Mouse (Mus musculus) skeletal muscle tissue, adult 2 months (tissue): ENCODE measurements around the gene Arhgap25.
"Not testable (repeated sequence)": the region's sequence is repeated elsewhere in the genome, so short reads cannot be mapped to it uniquely, and the experiment has no call there.

Experiments used
- DNase-seq: peaks from one replicate; pipeline ENCODE4 v3.0.0-alpha.2; 2012; ENCODE audit warnings: low read depth, low spot score

Gene Arhgap25

DNA sequence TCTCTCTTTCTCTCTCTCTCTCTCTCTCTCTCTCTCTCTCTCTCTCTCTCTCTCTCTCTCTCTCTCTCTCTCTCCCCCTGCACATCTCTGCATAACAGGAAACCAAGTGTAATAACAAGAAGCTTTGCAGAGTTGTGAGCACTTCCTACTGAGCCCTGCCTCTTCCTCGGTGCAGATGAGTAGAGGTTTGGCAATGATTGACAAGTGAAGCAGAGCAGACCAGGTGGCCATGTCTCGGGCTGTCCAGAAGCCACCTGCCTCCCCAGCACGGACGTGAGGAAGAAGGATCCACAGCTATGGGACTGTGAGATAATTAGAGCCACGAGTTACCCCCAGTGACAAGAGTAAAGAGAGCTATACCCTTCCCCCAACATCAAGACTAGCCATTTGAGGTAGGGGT lies 29.1 kb downstream of the Arhgap25 start:
- no peak for DNase-seq

GRCm38 (mm10) chr6:87503536-87503935 lies 29.5 kb downstream of the Arhgap25 start:
- no peak for DNase-seq

GRCm38 (mm10) chr6:87502831-87503286 lies 30.2 kb downstream of the Arhgap25 start:
- peak; percentile 57 for DNase-seq

GRCm38 (mm10) chr6:87502411-87502810 lies 30.6 kb downstream of the Arhgap25 start:
- DNase-seq, result no peak

- DNase-seq, result no peak
Observed at GRCm38 (mm10) chr6:87500696-87501095, 32.4 kb downstream of the Arhgap25 start.

GRCm38 (mm10) chr6:87499791-87500190 lies 33.3 kb downstream of the Arhgap25 start:
- DNase-seq, result no peak

DNA sequence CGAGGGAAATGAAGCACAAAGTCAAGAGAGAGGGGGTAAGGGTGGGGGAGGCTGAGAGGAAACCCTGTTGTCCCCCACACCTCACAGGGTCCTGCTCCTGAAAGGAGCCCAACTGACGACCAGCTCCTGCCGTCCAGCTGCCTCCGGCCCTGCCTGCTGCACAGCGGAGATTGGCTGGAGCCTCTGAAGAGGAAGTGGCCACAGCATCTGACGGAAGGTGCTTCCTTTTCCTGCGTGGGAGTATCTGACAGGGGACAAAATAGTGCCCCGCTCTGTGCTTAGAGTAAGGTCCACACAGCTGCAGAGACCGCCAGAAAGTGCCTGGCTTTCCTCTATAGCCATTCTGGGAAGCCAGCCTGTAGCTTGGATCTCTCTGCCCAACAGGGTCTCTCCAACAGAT lies 36.9 kb downstream of the Arhgap25 start:
- DNase-seq, result no peak

DNA sequence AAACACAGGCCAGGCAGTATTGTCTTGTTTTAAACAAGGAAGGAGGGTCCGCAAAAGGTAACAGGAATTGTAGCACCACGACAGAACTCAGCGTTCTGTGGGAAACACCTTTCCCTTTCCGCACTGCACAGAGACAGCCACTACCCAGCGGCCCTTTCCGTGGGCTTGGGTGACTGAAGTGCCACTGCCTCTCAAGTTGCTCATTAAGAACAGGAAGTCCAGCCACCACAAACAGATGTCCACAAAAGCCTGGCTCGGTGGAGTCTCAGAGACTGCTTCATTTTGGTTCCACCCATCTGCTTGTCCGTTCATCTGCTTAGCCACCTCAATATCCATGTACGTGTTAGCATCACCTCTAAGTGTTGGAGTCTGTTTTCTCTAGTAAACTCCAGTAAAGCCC lies 38.7 kb downstream of the Arhgap25 start:
- no peak for DNase-seq

DNA sequence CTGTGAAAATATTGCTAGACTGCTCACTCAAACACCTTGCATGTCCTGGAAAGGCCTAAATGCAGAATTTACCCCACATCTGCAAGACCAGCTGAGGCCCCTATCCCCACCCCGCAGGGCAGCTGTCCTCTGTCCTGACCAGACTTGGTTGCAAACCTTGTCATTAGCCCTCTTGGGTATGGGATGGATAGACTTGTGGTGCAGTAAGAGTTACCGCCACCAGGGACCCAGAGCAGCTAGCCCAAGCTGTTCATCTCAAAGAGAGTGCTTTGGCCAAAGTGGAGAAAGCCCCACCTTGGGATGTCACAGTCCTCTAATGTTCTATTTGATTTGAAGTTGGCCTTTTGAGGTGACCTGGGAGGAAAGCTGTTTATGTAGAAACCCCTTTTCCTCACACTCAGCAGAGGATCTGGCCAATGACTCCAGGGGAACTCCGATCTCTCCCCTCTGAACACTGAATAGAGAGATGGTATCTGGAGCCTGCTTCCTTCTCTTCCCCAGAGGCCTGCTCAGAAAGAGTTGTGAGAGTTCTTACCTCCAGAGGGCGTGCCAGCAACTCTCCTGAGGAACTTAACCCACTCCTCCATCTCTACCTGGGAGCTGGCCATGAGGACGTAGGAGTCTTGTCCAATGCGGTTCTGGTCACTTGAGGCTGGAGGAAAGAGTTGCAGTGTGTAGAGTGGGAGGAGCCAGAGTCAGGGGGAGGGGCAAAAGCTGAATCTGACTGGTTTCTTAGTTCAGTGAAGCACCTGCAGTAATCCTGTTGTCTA lies 45.2 kb downstream of the Arhgap25 start:
- no peak for DNase-seq

DNA sequence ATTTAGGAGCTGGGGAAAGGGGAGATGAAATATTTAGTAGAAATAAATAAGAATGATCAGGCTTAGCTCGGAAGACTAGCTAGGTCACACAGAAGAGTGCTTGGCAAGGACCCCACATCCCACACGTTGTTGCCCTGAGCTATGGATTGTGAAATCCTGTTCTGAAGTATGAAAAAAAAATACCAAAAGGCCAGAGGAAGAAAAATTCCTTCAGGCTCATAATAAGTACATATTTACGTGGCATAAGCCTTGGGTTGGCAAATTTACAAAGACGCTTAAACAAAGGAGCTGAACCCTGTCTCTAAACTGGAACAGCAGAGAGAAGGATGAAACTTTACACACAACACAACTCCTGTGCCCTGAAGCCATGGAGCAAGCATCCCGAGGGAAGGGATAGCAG lies 48.3 kb downstream of the Arhgap25 start:
- no peak for DNase-seq

DNA sequence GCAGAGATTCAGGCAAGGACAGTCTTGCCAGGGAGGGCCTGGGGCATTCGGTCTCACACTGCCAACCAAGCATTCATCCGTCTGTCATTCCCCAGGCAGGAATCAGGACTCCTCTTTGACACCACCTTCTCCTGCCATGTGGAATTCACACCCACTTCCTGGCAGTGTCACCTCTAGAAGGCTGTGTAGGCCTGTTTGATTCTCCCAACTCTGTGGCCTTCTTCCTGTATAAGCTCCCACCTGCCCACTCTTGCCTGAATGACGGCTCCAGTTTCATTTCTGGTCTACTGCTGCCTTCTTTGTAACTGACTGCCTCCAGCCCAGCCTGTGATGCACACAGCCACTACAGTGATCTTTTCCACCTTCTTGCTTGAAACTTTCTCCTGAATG lies 49.2 kb downstream of the Arhgap25 start:
- no peak for DNase-seq

DNA sequence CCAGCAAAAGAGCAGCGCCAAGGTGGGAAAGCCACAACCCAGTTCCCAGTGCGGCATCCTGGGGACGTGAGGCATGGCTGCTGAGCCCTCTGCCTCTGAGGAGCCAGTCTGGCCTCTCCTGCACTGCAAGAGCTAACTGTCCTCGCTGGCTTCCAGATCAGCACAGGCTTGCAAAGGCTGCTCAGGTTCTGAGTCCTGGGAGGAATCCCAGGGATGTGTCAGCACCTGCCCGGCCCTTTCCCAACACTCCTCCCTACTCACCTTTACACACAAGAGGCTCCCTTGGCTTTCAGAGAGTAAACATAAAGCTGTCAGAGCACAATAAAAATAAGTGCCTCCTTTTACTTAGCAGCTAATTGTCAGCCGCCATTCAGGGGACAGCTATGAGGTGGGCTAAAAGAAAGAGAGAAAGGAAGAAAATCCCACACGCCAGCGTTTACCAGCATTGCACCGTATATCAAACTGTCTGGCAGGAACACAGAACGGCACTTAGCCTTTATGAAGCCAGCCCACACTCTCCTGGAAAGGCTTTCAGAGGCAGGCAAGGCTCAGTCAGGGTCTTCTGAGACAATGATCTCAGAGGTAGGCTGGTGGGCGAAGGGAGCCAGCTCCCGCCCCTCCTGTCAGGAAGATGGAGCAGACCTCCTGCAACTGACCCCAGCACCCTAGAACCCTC lies 49.7 kb downstream of the Arhgap25 start:
- no peak for DNase-seq

- DNase-seq, result no peak
Observed at GRCm38 (mm10) chr6:87479291-87479999, 53.6 kb downstream of the Arhgap25 start.

DNA sequence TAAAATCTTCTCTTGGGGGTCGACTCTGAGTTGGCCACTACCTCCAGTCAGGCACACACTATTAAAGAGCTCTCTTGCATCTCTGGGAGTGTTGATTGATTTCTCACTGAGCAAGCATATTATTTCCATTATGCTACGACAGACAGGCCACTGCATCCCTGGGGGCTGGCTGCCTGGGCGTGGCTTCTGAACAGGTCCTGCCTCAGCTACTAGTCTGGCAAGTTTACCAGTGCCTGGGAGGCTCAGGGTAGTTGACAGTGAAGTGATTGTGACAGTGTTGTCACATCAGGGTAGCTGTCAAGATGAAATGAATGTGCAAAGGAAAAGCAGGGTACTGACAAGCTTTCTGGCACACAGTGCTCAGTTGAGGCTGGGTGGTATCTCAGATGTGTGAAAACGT lies 54.2 kb downstream of the Arhgap25 start:
- no peak for DNase-seq

- no peak for DNase-seq
Observed at GRCm38 (mm10) chr6:87475223-87475622, 57.8 kb downstream of the Arhgap25 start.

- not testable (repeated sequence) for DNase-seq
Observed at GRCm38 (mm10) chr6:87470098-87470497, 63.0 kb downstream of the Arhgap25 start.

GRCm38 (mm10) chr6:87468372-87468771 lies 64.7 kb downstream of the Arhgap25 start:
- peak; percentile 10 for DNase-seq

- DNase-seq, result no peak
Observed at GRCm38 (mm10) chr6:87467373-87467772, 65.7 kb downstream of the Arhgap25 start.

DNA sequence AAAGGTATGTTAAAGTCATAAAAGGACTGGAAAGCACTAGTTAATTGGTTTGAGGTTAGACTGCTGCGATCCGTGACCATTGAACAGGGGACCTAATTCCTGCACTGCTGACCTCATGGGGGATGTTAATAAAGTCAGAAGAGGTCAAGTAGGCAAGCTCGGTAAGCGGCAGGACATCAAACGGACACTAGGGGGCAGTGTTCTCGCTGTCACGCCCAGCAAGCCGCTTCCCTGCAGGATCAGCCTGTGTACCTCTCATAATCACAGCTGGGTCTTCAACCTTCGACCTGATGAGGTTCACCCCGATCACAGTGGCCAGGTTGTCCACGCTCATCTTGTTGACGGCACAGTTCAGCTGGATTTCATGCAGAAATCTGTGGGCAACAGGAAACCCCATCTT lies 66.8 kb downstream of the Arhgap25 start:
- peak; percentile 55 for DNase-seq

GRCm38 (mm10) chr6:87455507-87455906 lies 77.6 kb downstream of the Arhgap25 start:
- no peak for DNase-seq

DNA sequence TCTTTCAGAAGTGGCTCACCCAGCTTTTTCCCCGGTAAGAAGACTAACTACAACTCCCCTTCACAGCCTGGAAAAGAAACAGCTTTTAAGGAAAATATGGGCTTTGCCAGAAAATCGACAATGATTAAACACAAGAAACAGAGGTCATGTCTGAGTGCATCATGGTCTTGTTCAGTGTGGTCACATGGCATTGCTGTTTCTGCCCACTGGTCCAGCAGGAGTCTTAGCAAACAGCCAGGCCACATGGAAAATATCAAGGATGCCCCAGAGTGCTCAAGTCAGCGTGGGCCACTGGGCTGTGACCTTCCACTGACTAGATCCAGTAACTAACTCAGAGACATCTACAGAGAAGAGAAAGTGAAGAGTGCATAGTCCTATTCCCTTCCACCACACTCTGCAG lies 81.3 kb downstream of the Arhgap25 start:
- no peak for DNase-seq

GRCm38 (mm10) chr6:87451016-87451415 lies 82.0 kb downstream of the Arhgap25 start:
- no peak for DNase-seq

- DNase-seq, result no peak
Observed at GRCm38 (mm10) chr6:87449534-87449933, 83.5 kb downstream of the Arhgap25 start.
